Mouse (Mus musculus): ENCODE data around the gene Gm49366.
"Not testable (repeated sequence)": the region's sequence is repeated elsewhere in the genome, so short reads cannot be mapped to it uniquely, and the experiment has no call there.

Gm49366 gene

GRCm38 (mm10) chr12:84083842-84084241 is 45.1 kb downstream of the Gm49366 start:
- no peak for DNase-seq (ENCODE audit: low read depth)

DNA sequence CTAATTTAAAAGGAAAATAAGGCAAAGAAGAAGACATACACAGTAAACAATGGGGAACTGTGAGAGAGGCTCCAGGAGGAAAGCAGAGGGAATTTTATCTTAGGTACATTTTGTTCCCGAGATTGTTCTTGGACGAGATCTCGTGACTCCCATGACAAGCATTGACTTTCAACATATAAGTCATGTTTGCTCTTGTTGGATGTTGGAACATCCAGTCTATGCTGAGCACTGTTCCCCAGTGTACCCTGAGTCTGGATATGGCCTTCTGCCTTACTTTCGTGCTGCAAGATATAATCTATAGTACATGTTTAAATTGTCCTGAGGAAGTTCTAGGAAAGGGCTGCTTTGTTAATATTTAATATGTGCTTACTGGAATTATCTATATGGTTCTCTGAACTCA is 45.8 kb downstream of the Gm49366 start:
- DNase-seq (ENCODE audit: low read depth): no peak

GRCm38 (mm10) chr12:84094666-84095065 is 55.9 kb downstream of the Gm49366 start:
- DNase-seq (ENCODE audit: low read depth): not testable (repeated sequence)

DNA sequence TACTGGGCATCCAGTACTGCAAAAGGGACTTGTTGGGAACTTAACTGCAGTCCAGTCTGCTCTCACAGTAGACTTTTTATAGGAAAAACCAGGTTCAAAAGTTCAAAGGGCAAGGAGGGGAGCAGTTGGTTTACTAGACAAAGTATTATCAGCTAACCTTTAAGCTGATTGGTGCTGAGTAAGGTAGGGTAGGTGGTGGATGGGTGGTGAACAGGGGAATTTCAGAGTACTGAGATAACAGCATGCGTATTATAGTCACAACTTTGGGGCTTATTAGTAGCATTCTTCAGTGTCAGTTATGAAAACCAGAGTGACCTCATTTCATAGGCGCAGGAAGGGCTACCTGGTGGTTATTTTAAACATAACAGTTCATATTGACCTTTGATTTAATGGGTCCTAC is 60.9 kb downstream of the Gm49366 start:
- no peak for DNase-seq (ENCODE audit: low read depth)

- DNase-seq (ENCODE audit: low read depth): no peak
Measured at GRCm38 (mm10) chr12:84100071-84100470, 61.3 kb downstream of the Gm49366 start.

DNA sequence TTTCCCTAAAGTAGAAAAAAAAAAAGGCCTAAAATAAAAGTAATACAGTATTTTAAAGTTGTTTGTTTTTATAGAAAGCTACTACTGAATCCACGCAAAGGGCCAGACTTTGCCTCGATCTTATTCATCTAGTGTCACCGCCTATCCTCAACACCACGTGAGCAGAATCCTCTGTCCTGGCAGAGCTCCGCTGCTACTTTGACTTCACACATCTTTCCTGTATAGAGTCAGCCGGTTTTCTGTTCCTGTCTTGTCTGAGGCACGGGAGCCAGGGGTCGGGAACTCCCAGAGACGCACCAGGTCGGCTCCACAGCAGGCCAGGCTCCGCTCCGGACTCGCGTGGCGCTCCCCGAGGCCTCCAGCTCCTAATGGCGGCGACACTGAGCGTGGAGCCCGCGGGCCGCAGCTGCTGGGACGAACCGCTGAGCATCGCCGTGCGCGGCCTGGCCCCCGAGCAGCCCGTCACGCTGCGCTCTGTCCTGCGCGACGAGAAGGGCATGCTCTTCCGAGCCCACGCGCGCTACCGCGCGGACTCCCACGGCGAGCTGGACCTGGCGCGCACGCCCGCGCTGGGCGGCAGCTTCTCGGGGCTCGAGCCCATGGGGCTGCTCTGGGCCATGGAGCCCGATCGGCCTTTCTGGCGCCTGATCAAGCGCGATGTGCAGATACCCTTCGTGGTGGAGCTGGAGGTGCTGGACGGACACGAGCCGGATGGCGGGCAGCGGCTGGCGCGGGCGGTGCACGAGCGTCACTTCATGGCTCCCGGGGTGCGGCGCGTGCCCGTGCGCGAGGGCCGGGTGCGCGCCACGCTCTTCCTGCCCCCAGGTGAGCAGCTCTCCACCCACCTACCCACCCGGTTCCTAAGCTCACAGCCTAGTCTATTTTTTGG is 62.1 kb downstream of the Gm49366 start, which contains the start of gene Acot6:
Gene Acot6, plus strand, starts transcription at position 51 of the 889 bp plus-strand sequence.
- peak; percentile 71 for DNase-seq (ENCODE audit: low read depth)

DNA sequence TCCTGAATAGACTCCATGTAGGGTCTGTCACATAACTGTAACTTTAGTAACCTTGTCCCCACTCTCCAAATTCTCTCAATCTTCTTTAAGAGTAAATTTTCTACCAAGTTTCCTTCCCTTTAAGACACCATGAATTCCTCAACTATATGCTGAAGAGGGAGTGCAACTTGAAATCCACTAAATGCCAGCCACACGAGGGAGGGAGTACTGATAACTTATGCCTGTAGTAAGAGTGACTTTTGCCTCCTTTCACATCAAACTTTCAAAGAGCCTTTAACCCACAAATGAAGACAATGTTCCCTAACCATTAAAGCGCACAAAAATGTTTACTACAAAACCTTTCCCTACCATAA is 62.7 kb downstream of the Gm49366 start:
- no peak for DNase-seq (ENCODE audit: low read depth)

- no peak for DNase-seq (ENCODE audit: low read depth)
Measured at GRCm38 (mm10) chr12:84107012-84107411, 68.3 kb downstream of the Gm49366 start.

DNA sequence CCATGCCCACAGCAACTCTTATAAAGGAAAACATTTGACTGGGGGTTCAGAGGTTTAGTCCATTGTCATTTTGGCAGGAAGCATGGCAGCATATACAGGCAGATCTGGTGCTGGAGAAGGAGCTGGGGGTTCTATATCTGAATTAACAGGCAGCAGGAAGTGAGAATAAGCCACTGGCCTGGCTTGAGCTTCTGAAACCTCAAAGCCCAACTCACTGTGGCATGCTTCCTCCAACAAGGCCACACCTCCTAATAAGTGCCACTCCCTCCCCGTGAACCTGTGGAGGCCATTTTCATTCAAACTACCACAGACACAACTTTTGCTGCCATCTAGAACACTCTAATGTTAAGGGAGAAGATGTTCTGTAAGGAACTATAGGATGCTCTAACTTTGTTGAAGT is 69.0 kb downstream of the Gm49366 start:
- DNase-seq (ENCODE audit: low read depth): no peak

All from naive thymus-derived CD4-positive, alpha-beta T cell, adult 2 months (primary cell).